Mouse (Mus musculus): ENCODE results near the gene Mettl23. TPM values are rescaled to one million over a fixed set of nuclear protein-coding genes. Genes with fewer than 3 reads are reported as not detected.

Mettl23 gene
- polyA plus RNA-seq, 1 experiment from 2014 or later, result 37.1 TPM

GRCm38 (mm10) chr11:116871538-116871937, 28.5 kb downstream of the Mettl23 start:
- TF ChIP-seq CTCF (IDR thresholded peaks at IDR 0.05; ENCODE audit: low read depth), result no peak
- 91% methylated on average over 9 of the region's 9 CpGs for WGBS
- Histone ChIP-seq H3K36me3 (ENCODE audit: control insufficient read depth, insufficient read depth) (peaks cover 54% of the 10 kb centered on the region), H3K4me3 (ENCODE audit: low read depth, low read length) (no peak overlapping the region), H3K9me3 (ENCODE audit: control insufficient read depth) (no peaks in the 10 kb centered on the region), H3K4me2 (replicated peaks; ENCODE audit: low read depth) (no peak overlapping the region), H3K9ac (ENCODE audit: low read depth, low read length) (no peak overlapping the region), H3K27me3 (replicated peaks; ENCODE audit: control insufficient read depth, insufficient read depth, low read length) (no peaks in the 10 kb centered on the region), H3K27ac (ENCODE audit: low read depth, low read length) (no peak overlapping the region), H3K4me1 (replicated peaks; ENCODE audit: control insufficient read depth, insufficient read depth, low read length) (no peaks in the 10 kb centered on the region)
- no peak for ATAC-seq

- no peak overlapping the region for H3K4me2 ChIP-seq (replicated peaks; ENCODE audit: low read depth)
- no peak for ATAC-seq
- no peaks in the 10 kb centered on the region for H3K4me1 ChIP-seq (replicated peaks; ENCODE audit: control insufficient read depth, insufficient read depth, low read length)
- peaks cover 49% of the 10 kb centered on the region for H3K36me3 ChIP-seq (ENCODE audit: control insufficient read depth, insufficient read depth)
- no peak overlapping the region for H3K9ac ChIP-seq (ENCODE audit: low read depth, low read length)
- 90% methylated on average over 20 of the region's 20 CpGs for WGBS
- no peak overlapping the region for H3K27ac ChIP-seq (ENCODE audit: low read depth, low read length)
- H3K4me3 ChIP-seq (ENCODE audit: low read depth, low read length), result no peak overlapping the region
- H3K27me3 ChIP-seq (replicated peaks; ENCODE audit: control insufficient read depth, insufficient read depth, low read length), result no peaks in the 10 kb centered on the region
- no peaks in the 10 kb centered on the region for H3K9me3 ChIP-seq (ENCODE audit: control insufficient read depth)
- TF ChIP-seq CTCF (IDR thresholded peaks at IDR 0.05; ENCODE audit: low read depth), result no peak
Observed at GRCm38 (mm10) chr11:116873987-116874386, 30.9 kb downstream of the Mettl23 start.

- TF ChIP-seq CTCF (IDR thresholded peaks at IDR 0.05; ENCODE audit: low read depth), result no peak
- Histone ChIP-seq H3K36me3 (ENCODE audit: control insufficient read depth, insufficient read depth) (peaks cover 17% of the 10 kb centered on the region), H3K9ac (ENCODE audit: low read depth, low read length) (no peak overlapping the region), H3K27me3 (replicated peaks; ENCODE audit: control insufficient read depth, insufficient read depth, low read length) (no peaks in the 10 kb centered on the region), H3K4me3 (ENCODE audit: low read depth, low read length) (no peak overlapping the region), H3K27ac (ENCODE audit: low read depth, low read length) (no peak overlapping the region), H3K9me3 (ENCODE audit: control insufficient read depth) (no peaks in the 10 kb centered on the region), H3K4me1 (replicated peaks; ENCODE audit: control insufficient read depth, insufficient read depth, low read length) (no peaks in the 10 kb centered on the region), H3K4me2 (replicated peaks; ENCODE audit: low read depth) (no peak overlapping the region)
- WGBS, result 72% methylated on average over 8 of the region's 8 CpGs
- no peak for ATAC-seq
Observed at GRCm38 (mm10) chr11:116878454-116878853, 35.4 kb downstream of the Mettl23 start.

- Histone ChIP-seq H3K27me3 (replicated peaks; ENCODE audit: control insufficient read depth, insufficient read depth, low read length) (no peaks in the 10 kb centered on the region), H3K9me3 (ENCODE audit: control insufficient read depth) (no peaks in the 10 kb centered on the region), H3K4me1 (replicated peaks; ENCODE audit: control insufficient read depth, insufficient read depth, low read length) (no peaks in the 10 kb centered on the region), H3K27ac (ENCODE audit: low read depth, low read length) (no peak overlapping the region), H3K9ac (ENCODE audit: low read depth, low read length) (no peak overlapping the region), H3K4me2 (replicated peaks; ENCODE audit: low read depth) (no peak overlapping the region), H3K36me3 (ENCODE audit: control insufficient read depth, insufficient read depth) (no peaks in the 10 kb centered on the region), H3K4me3 (ENCODE audit: low read depth, low read length) (no peak overlapping the region)
- ATAC-seq, result no peak
- WGBS, result 72% methylated on average over 7 of the region's 7 CpGs
- no peak for TF ChIP-seq CTCF (IDR thresholded peaks at IDR 0.05; ENCODE audit: low read depth)
Observed at GRCm38 (mm10) chr11:116880839-116881238, 37.8 kb downstream of the Mettl23 start.

- no peak for TF ChIP-seq CTCF (IDR thresholded peaks at IDR 0.05; ENCODE audit: low read depth)
- ATAC-seq, result no peak
- H3K4me3 ChIP-seq (ENCODE audit: low read depth, low read length), result no peak overlapping the region
Observed at GRCm38 (mm10) chr11:116881440-116881839, 38.4 kb downstream of the Mettl23 start.

GRCm38 (mm10) chr11:116882446-116882845, 39.4 kb downstream of the Mettl23 start:
- Histone ChIP-seq H3K27me3 (replicated peaks; ENCODE audit: control insufficient read depth, insufficient read depth, low read length) (no peaks in the 10 kb centered on the region), H3K9me3 (ENCODE audit: control insufficient read depth) (no peaks in the 10 kb centered on the region), H3K4me3 (ENCODE audit: low read depth, low read length) (no peak overlapping the region), H3K27ac (ENCODE audit: low read depth, low read length) (no peak overlapping the region), H3K9ac (ENCODE audit: low read depth, low read length) (no peak overlapping the region), H3K36me3 (ENCODE audit: control insufficient read depth, insufficient read depth) (no peaks in the 10 kb centered on the region), H3K4me1 (replicated peaks; ENCODE audit: control insufficient read depth, insufficient read depth, low read length) (no peaks in the 10 kb centered on the region), H3K4me2 (replicated peaks; ENCODE audit: low read depth) (no peak overlapping the region)
- no peak for ATAC-seq
- no peak for TF ChIP-seq CTCF (IDR thresholded peaks at IDR 0.05; ENCODE audit: low read depth)
- WGBS, result 76% methylated on average over 10 of the region's 10 CpGs

More at GRCm38 (mm10) chr11:116881440-116881839, 38.4 kb downstream of the Mettl23 start:
- Histone ChIP-seq H3K4me2 (replicated peaks; ENCODE audit: low read depth) (no peak overlapping the region), H3K36me3 (ENCODE audit: control insufficient read depth, insufficient read depth) (no peaks in the 10 kb centered on the region), H3K4me1 (replicated peaks; ENCODE audit: control insufficient read depth, insufficient read depth, low read length) (no peaks in the 10 kb centered on the region), H3K27me3 (replicated peaks; ENCODE audit: control insufficient read depth, insufficient read depth, low read length) (no peaks in the 10 kb centered on the region), H3K27ac (ENCODE audit: low read depth, low read length) (no peak overlapping the region), H3K9ac (ENCODE audit: low read depth, low read length) (no peak overlapping the region), H3K9me3 (ENCODE audit: control insufficient read depth) (no peaks in the 10 kb centered on the region)
- 61% methylated on average over 5 of the region's 5 CpGs for WGBS

GRCm38 (mm10) chr11:116884061-116884460, 41.0 kb downstream of the Mettl23 start:
- H3K4me1 ChIP-seq (replicated peaks; ENCODE audit: control insufficient read depth, insufficient read depth, low read length), result no peaks in the 10 kb centered on the region
- no peak overlapping the region for H3K9ac ChIP-seq (ENCODE audit: low read depth, low read length)
- no peaks in the 10 kb centered on the region for H3K9me3 ChIP-seq (ENCODE audit: control insufficient read depth)
- 86% methylated on average over 6 of the region's 6 CpGs for WGBS
- ATAC-seq, result no peak
- H3K4me3 ChIP-seq (ENCODE audit: low read depth, low read length), result no peak overlapping the region
- TF ChIP-seq CTCF (IDR thresholded peaks at IDR 0.05; ENCODE audit: low read depth), result no peak
- H3K36me3 ChIP-seq (ENCODE audit: control insufficient read depth, insufficient read depth), result no peaks in the 10 kb centered on the region
- no peak overlapping the region for H3K27ac ChIP-seq (ENCODE audit: low read depth, low read length)
- no peaks in the 10 kb centered on the region for H3K27me3 ChIP-seq (replicated peaks; ENCODE audit: control insufficient read depth, insufficient read depth, low read length)
- H3K4me2 ChIP-seq (replicated peaks; ENCODE audit: low read depth), result no peak overlapping the region
